Mouse (Mus musculus) cortical plate, adult 2 months (tissue): ENCODE results near the gene Dio3.

ENCODE experiments used
- CTCF ChIP-seq: fragments of 200-500 bp; IDR thresholded peaks from 2 replicates; pipeline ENCODE4 v1.5.1; 2011; ENCODE audit warnings: mild to moderate bottlenecking, control low read depth, low read length; ENCODE audit not compliant: insufficient read depth; ENCODE audit errors: extremely low read depth
- POLR2A ChIP-seq: fragments of 200-500 bp; IDR thresholded peaks from 2 replicates; pipeline ENCODE4 v1.6.1; 2011; ENCODE audit warnings: mild to moderate bottlenecking, low read length, control low read depth; ENCODE audit not compliant: insufficient read depth; ENCODE audit errors: extremely low read depth

DNA sequence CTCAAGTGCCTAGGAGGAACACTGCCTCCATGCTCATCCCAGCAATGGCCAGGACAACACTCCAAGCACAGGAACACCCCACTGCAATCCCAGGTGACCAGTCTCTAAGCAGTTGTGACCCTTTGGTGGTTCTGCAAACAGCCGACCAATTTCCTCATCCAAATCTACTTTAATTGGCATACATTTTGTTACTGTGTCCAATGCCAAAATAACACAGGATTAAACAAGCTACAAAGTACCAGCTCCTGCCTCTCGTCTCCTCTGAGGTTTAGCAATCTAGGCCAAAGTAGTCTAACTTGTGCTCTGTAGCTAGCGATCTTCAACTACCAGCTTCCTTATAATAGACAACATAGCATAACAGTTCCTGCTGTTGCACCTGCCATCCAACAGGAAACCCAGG, 10.6 kb upstream of the Dio3 start:
- TF ChIP-seq CTCF: no peak
- TF ChIP-seq POLR2A: no peak
